Mouse (Mus musculus) liver, embryonic 11.5 days (tissue): Measurements from ENCODE around the gene Cd53. TPM values are rescaled to one million over a fixed set of nuclear protein-coding genes. Genes with fewer than 3 reads are reported as not detected.

Source experiments
- ATAC-seq: fragments of 200-750 bp; cut with Nextera tagmentation; replicated peaks from 2 replicates; pipeline ENCODE4 v1.8.0; 2017; ENCODE audit warnings: moderate number of reproducible peaks, mild to moderate bottlenecking, moderate TSS enrichment, moderate library complexity; ENCODE audit not compliant: low FRiP score
- DNase-seq: peaks from one replicate; pipeline ENCODE4 v3.0.0-alpha.2; 2017; ENCODE audit warnings: low spot score
- H3K27ac ChIP-seq: fragments of 300-500 bp; sonication (generic); 2 replicates; pipeline ENCODE4 v1.5.1; 2014; ENCODE audit warnings: mild to moderate bottlenecking, low read depth, low read length, control low read depth
- H3K27me3 ChIP-seq: fragments of 300-500 bp; sonication (generic); replicated peaks from 2 replicates; pipeline ENCODE4 v1.6.1; 2014; ENCODE audit warnings: low read length, mixed read lengths; ENCODE audit not compliant: control insufficient read depth, insufficient read depth
- H3K36me3 ChIP-seq: fragments of 300-500 bp; sonication (generic); 2 replicates; pipeline ENCODE4 v1.6.1; 2014; ENCODE audit warnings: mild to moderate bottlenecking, low read length, moderate library complexity, mixed read lengths; ENCODE audit not compliant: control insufficient read depth, insufficient read depth
- H3K4me1 ChIP-seq: fragments of 300-500 bp; sonication (generic); replicated peaks from 2 replicates; pipeline ENCODE4 v1.6.1; 2014; ENCODE audit warnings: low read length, mixed read lengths; ENCODE audit not compliant: control insufficient read depth, insufficient read depth
- H3K4me2 ChIP-seq: fragments of 300-500 bp; sonication (generic); 2 replicates; pipeline ENCODE4 v1.6.1; 2014; ENCODE audit warnings: mild to moderate bottlenecking, control low read depth, moderate library complexity
- H3K4me3 ChIP-seq: fragments of 300-500 bp; sonication (generic); 2 replicates; pipeline ENCODE4 v1.5.1; 2014; ENCODE audit warnings: low read depth, low read length, control low read depth
- H3K9ac ChIP-seq: fragments of 300-500 bp; sonication (generic); 2 replicates; pipeline ENCODE4 v1.6.1; 2014; ENCODE audit warnings: low read depth, low read length, control low read depth
- H3K9me3 ChIP-seq: fragments of 300-500 bp; sonication (generic); 2 replicates; pipeline ENCODE4 v1.6.1; 2016; ENCODE audit warnings: low read length, inconsistent platforms, mixed read lengths; ENCODE audit not compliant: control insufficient read depth
- WGBS: fragments of 180-500 bp; shearing (Covaris S2); extraction: QIAGEN DNeasy Blood & Tissue Kit; methylation state at CpG from one replicate; pipeline ENCODE4 v1.1.7; 2014; 5-methylcytosine and 5-hydroxymethylcytosine counted together
- polyA plus RNA-seq: library from polyadenylated mRNA; unstranded; fragments of >200 nt; fragmentation: Nextera tagmentation; extraction: Ambion mirVana; gene quantifications from 2 replicates; pipeline ENCODE4 v1.2.1, GENCODE M21; 2014

The Cd53 gene
- polyA plus RNA-seq, result 14.5 and 15.2 TPM in 2 replicates

- 0 out of 2 replicates have a peak, but pooled peaks have one; percentile 41 for ATAC-seq
- H3K4me1 ChIP-seq, result no peaks in the 10 kb centered on the region
- DNase-seq, result no peak
- no peaks in the 10 kb centered on the region for H3K27me3 ChIP-seq
- H3K4me2 ChIP-seq, result no peak within 1 kb of the TSS
- H3K27ac ChIP-seq, result no peak within 1 kb of the TSS
- no peak within 1 kb of the TSS for H3K4me3 ChIP-seq
- H3K36me3 ChIP-seq, result no peaks in the 10 kb centered on the region
- H3K9me3 ChIP-seq, result no peaks in the 10 kb centered on the region
- 28% methylated on average over 2 of the region's 2 CpGs for WGBS
- no peak within 1 kb of the TSS for H3K9ac ChIP-seq
These were observed at the start of gene Cd53 for GRCm38 (mm10) chr3:106789930-106790329. Cd53 (minus strand) TSS chr3:106790149.

GRCm38 (mm10) chr3:106832107-106832506, 42.2 kb upstream of the Cd53 start:
- H3K4me2 ChIP-seq, result no peak overlapping the region
- H3K36me3 ChIP-seq, result no peaks in the 10 kb centered on the region
- no peak for ATAC-seq
- no peak overlapping the region for H3K4me3 ChIP-seq
- no peak overlapping the region for H3K27ac ChIP-seq
- H3K27me3 ChIP-seq, result no peaks in the 10 kb centered on the region
- DNase-seq, result no peak
- 60% methylated on average over 1 of the region's 1 CpGs for WGBS
- H3K9ac ChIP-seq, result no peak overlapping the region
- no peaks in the 10 kb centered on the region for H3K4me1 ChIP-seq
- H3K9me3 ChIP-seq, result peaks cover 4% of the 10 kb centered on the region; the same call in 1 of the 2 replicates

- WGBS, result 82% methylated on average over 1 of the region's 1 CpGs
- no peak for DNase-seq
- Histone ChIP-seq H3K36me3 (no peaks in the 10 kb centered on the region), H3K4me2 (no peak within 1 kb of the TSS), H3K27ac (no peak within 1 kb of the TSS), H3K27me3 (no peaks in the 10 kb centered on the region), H3K9ac (no peak within 1 kb of the TSS), H3K9me3 (no peaks in the 10 kb centered on the region), H3K4me3 (no peak within 1 kb of the TSS), H3K4me1 (no peaks in the 10 kb centered on the region)
- no peak for ATAC-seq
These were observed 36.2 kb upstream of the Cd53 start, which contains the start of gene Olfr266 for GRCm38 (mm10) chr3:106826187-106826586. Olfr266 (minus strand) TSS chr3:106826287.

- Histone ChIP-seq H3K27ac (no peak overlapping the region), H3K4me2 (no peak overlapping the region), H3K4me3 (no peak overlapping the region), H3K9ac (no peak overlapping the region), H3K27me3 (no peaks in the 10 kb centered on the region), H3K4me1 (no peaks in the 10 kb centered on the region), H3K36me3 (no peaks in the 10 kb centered on the region), H3K9me3 (no peaks in the 10 kb centered on the region)
- WGBS, result 63% methylated on average over 2 of the region's 2 CpGs
- ATAC-seq, result no peak
- no peak for DNase-seq
These were observed 27.7 kb upstream of the Cd53 start for GRCm38 (mm10) chr3:106817676-106818075.

- Histone ChIP-seq H3K4me2 (no peak overlapping the region), H3K27me3 (no peaks in the 10 kb centered on the region), H3K36me3 (no peaks in the 10 kb centered on the region), H3K4me3 (no peak overlapping the region), H3K4me1 (no peaks in the 10 kb centered on the region), H3K9ac (no peak overlapping the region), H3K27ac (no peak overlapping the region), H3K9me3 (no peaks in the 10 kb centered on the region)
- 57% methylated on average over 2 of the region's 2 CpGs for WGBS
- ATAC-seq (no peak), DNase-seq (no peak)
These were observed 19.2 kb upstream of the Cd53 start for GRCm38 (mm10) chr3:106808972-106809695.

- Histone ChIP-seq H3K27me3 (no peaks in the 10 kb centered on the region), H3K36me3 (no peaks in the 10 kb centered on the region), H3K27ac (no peak overlapping the region), H3K9me3 (no peaks in the 10 kb centered on the region; the same call in 1 of the 2 replicates), H3K4me3 (no peak overlapping the region), H3K4me1 (no peaks in the 10 kb centered on the region), H3K4me2 (no peak overlapping the region), H3K9ac (no peak overlapping the region)
- ATAC-seq (no peak), DNase-seq (no peak)
These were observed 8.1 kb upstream of the Cd53 start for GRCm38 (mm10) chr3:106798079-106798478.

GRCm38 (mm10) chr3:106788440-106788887, 1.5 kb downstream of the Cd53 start:
- peak; percentile 39; the same call in 1 of the 2 replicates for ATAC-seq
- Histone ChIP-seq H3K9ac (no peak overlapping the region), H3K27ac (no peak overlapping the region), H3K4me3 (no peak overlapping the region), H3K4me1 (no peaks in the 10 kb centered on the region), H3K9me3 (no peaks in the 10 kb centered on the region), H3K27me3 (no peaks in the 10 kb centered on the region), H3K36me3 (no peaks in the 10 kb centered on the region), H3K4me2 (no peak overlapping the region)
- DNase-seq, result no peak
- WGBS, result 35% methylated on average over 2 of the region's 2 CpGs

- ATAC-seq (peak; percentile 20; the same call in 1 of the 2 replicates), DNase-seq (no peak)
- H3K9me3 ChIP-seq, result no peaks in the 10 kb centered on the region
- H3K27ac ChIP-seq, result no peak overlapping the region
- no peak overlapping the region for H3K9ac ChIP-seq
- no peaks in the 10 kb centered on the region for H3K36me3 ChIP-seq
- H3K4me1 ChIP-seq, result no peaks in the 10 kb centered on the region
- no peak overlapping the region for H3K4me3 ChIP-seq
- H3K27me3 ChIP-seq, result no peaks in the 10 kb centered on the region
- no peak overlapping the region for H3K4me2 ChIP-seq
These were observed 2.0 kb downstream of the Cd53 start for GRCm38 (mm10) chr3:106787972-106788371.

- no peaks in the 10 kb centered on the region for H3K9me3 ChIP-seq
- DNase-seq, result no peak
- no peaks in the 10 kb centered on the region for H3K27me3 ChIP-seq
- H3K4me3 ChIP-seq, result no peak overlapping the region
- no peaks in the 10 kb centered on the region for H3K36me3 ChIP-seq
- no peak overlapping the region for H3K4me2 ChIP-seq
- H3K27ac ChIP-seq, result no peak overlapping the region
- WGBS, result 57% methylated on average over 3 of the region's 3 CpGs
- H3K9ac ChIP-seq, result no peak overlapping the region
- no peak for ATAC-seq
- no peaks in the 10 kb centered on the region for H3K4me1 ChIP-seq
These were observed 4.8 kb downstream of the Cd53 start for GRCm38 (mm10) chr3:106785130-106785529.
